Comparison of ENCODE assay signal across 9 mouse cellular contexts in genomic region chr16:21590806-21591205, GRCm38 (mm10).
DNase-seq lines count a peak whose midpoint lies in the region; ATAC-seq and TF ChIP-seq lines count a peak whose summit lies in the region.
"Had no signal": no experiment of that assay in that cellular context is flagged by ENCODE, and none has a peak within 500 bp of the region (broad histone marks: within the 10 kb centered on the region; RNA-seq: fewer than 3 reads in every experiment).

No protein-coding gene starts in this region.

- H3K9ac ChIP-seq in liver, adult 2 months (ENCODE audit: low read depth, low read length), result no peak overlapping the region
- H3K9ac ChIP-seq in liver, embryonic 11.5 days (ENCODE audit: low read depth, low read length), result no peak overlapping the region
- no peak overlapping the region for H3K9ac ChIP-seq in kidney, postnatal 0 days (ENCODE audit: low read depth, low read length)
- H3K9ac ChIP-seq in midbrain, embryonic 16.5 days (ENCODE audit: low read depth, low read length), result no peak overlapping the region

- H3K27me3 ChIP-seq in liver, adult 2 months (ENCODE audit: control insufficient read depth, insufficient read depth, low read length), result no peaks in the 10 kb centered on the region
- H3K27me3 ChIP-seq in liver, embryonic 11.5 days (replicated peaks; ENCODE audit: control insufficient read depth, insufficient read depth, low read length), result no peaks in the 10 kb centered on the region
- no peaks in the 10 kb centered on the region for H3K27me3 ChIP-seq in kidney, postnatal 0 days (ENCODE audit: insufficient read depth, low read length)
- no peaks in the 10 kb centered on the region for H3K27me3 ChIP-seq in midbrain, embryonic 16.5 days (ENCODE audit: control insufficient read depth, insufficient read depth, low read depth, low read length)

- TF ChIP-seq CTCF in liver, adult 2 months (IDR thresholded peaks at IDR 0.05; ENCODE audit: low read depth, low read length), result no peak
- TF ChIP-seq CTCF in kidney, postnatal 0 days (IDR thresholded peaks at IDR 0.05; ENCODE audit: low read depth), result no peak

- no peaks in the 10 kb centered on the region for H3K36me3 ChIP-seq in liver, adult 2 months (ENCODE audit: control insufficient read depth, insufficient read depth, low read length)
- no peaks in the 10 kb centered on the region for H3K36me3 ChIP-seq in liver, embryonic 11.5 days (ENCODE audit: control insufficient read depth, insufficient read depth, low read length)
- H3K36me3 ChIP-seq in kidney, postnatal 0 days (ENCODE audit: insufficient read depth, low read length), result no peaks in the 10 kb centered on the region
- no peaks in the 10 kb centered on the region for H3K36me3 ChIP-seq in midbrain, embryonic 16.5 days (ENCODE audit: control insufficient read depth, insufficient read depth, low read length)

- no peak overlapping the region for H3K27ac ChIP-seq in liver, adult 2 months (replicated peaks; ENCODE audit: insufficient read depth, low read depth, low read length)
- H3K27ac ChIP-seq in liver, embryonic 11.5 days (ENCODE audit: low read depth, low read length), result no peak overlapping the region
- H3K27ac ChIP-seq in kidney, postnatal 0 days, result no peak overlapping the region
- no peak overlapping the region for H3K27ac ChIP-seq in midbrain, embryonic 16.5 days (ENCODE audit: low read length)

- DNase-seq in liver, adult 2 months (ENCODE audit: extremely low read depth, low read depth, low spot score), result peak; percentile 44
- no peak for DNase-seq in liver, embryonic 11.5 days (ENCODE audit: low spot score)
- peak; percentile 61 to 75 for DNase-seq in heart, adult 9 months (ENCODE audit: low spot score in 2 of 2)
- peak; percentile 81 for DNase-seq in kidney, postnatal 0 days (ENCODE audit: low spot score)
- DNase-seq in naive thymus-derived CD4-positive, alpha-beta T cell, adult 2 months (ENCODE audit: low read depth), result peak; percentile 5
- no peak for DNase-seq in layer of hippocampus, adult 9-10 months (ENCODE audit: low spot score)
- DNase-seq in layer of hippocampus, adult 8-10 months (ENCODE audit: low spot score in 2 of 2), result no peak

- 64% methylated on average over 5 of the region's 5 CpGs for WGBS in liver, adult 2 months
- WGBS in liver, embryonic 11.5 days, result 46% methylated on average over 5 of the region's 5 CpGs
- WGBS in kidney, postnatal 0 days, result 16% methylated on average over 5 of the region's 5 CpGs
- 84% methylated on average over 5 of the region's 5 CpGs for WGBS in midbrain, embryonic 16.5 days

- no peak for TF ChIP-seq POLR2A in liver, adult 2 months (IDR thresholded peaks at IDR 0.05; ENCODE audit: extremely low read depth, insufficient read depth, low read length)

- ATAC-seq in liver, embryonic 11.5 days (replicated peaks; ENCODE audit: low FRiP score), result no peak; the same call in 1 of the 2 replicates
- peak; percentile 63; the same call in 1 of the 2 replicates for ATAC-seq in kidney, postnatal 0 days (replicated peaks; ENCODE audit: low FRiP score, low read depth)
- ATAC-seq in midbrain, embryonic 16.5 days, result no peak

- no peaks in the 10 kb centered on the region; the same call in none of the 2 replicates for H3K4me1 ChIP-seq in liver, adult 2 months (ENCODE audit: control insufficient read depth, insufficient read depth, low read length)
- no peaks in the 10 kb centered on the region for H3K4me1 ChIP-seq in liver, embryonic 11.5 days (replicated peaks; ENCODE audit: control insufficient read depth, insufficient read depth, low read length)
- no peaks in the 10 kb centered on the region for H3K4me1 ChIP-seq in kidney, postnatal 0 days (replicated peaks; ENCODE audit: insufficient read depth, low read length)
- no peaks in the 10 kb centered on the region for H3K4me1 ChIP-seq in midbrain, embryonic 16.5 days (ENCODE audit: control insufficient read depth, insufficient read depth, low read length)

- H3K9me3 ChIP-seq in liver, embryonic 11.5 days (ENCODE audit: control insufficient read depth, low read length), result no peaks in the 10 kb centered on the region
- no peaks in the 10 kb centered on the region for H3K9me3 ChIP-seq in kidney, postnatal 0 days (replicated peaks; ENCODE audit: low read length)
- no peaks in the 10 kb centered on the region for H3K9me3 ChIP-seq in midbrain, embryonic 16.5 days (replicated peaks; ENCODE audit: control insufficient read depth, low read length, poor library complexity, severe bottlenecking)
- H3K9me3 ChIP-seq: G1E had no signal

- no peak overlapping the region for H3K4me3 ChIP-seq in liver, adult 2 months (ENCODE audit: insufficient read depth, low read depth, low read length)
- H3K4me3 ChIP-seq in liver, embryonic 11.5 days (ENCODE audit: low read depth, low read length), result no peak overlapping the region
- H3K4me3 ChIP-seq in kidney, postnatal 0 days (replicated peaks; ENCODE audit: low read depth, low read length), result no peak overlapping the region
- no peak overlapping the region for H3K4me3 ChIP-seq in midbrain, embryonic 16.5 days (ENCODE audit: low read depth, low read length)

- no peak overlapping the region for H3K4me2 ChIP-seq in liver, embryonic 11.5 days
- H3K4me2 ChIP-seq in kidney, postnatal 0 days (ENCODE audit: low read length), result no peak overlapping the region
- no peak overlapping the region for H3K4me2 ChIP-seq in midbrain, embryonic 16.5 days (ENCODE audit: low read length)

- H3K79me2 ChIP-seq in liver, adult 2 months (ENCODE audit: control insufficient read depth, insufficient read depth, low read length), result no peaks in the 10 kb centered on the region

Comparison
In these comparisons a context has a peak if more than half of its experiments do, and no peak if none do; other contexts are left out.
1. DNase-seq: peak in liver, adult 2 months (single experiment), heart, adult 9 months (2 of 2), kidney, postnatal 0 days (single experiment) and naive thymus-derived CD4-positive, alpha-beta T cell, adult 2 months (single experiment); none in liver, embryonic 11.5 days (single experiment), layer of hippocampus, adult 9-10 months (single experiment) and layer of hippocampus, adult 8-10 months (0 of 2).